Mouse (Mus musculus): ENCODE data around the gene Fam83e. TPM values are rescaled to one million over a fixed set of nuclear protein-coding genes. Genes with fewer than 3 reads are reported as not detected.

Gene Fam83e
- polyA plus RNA-seq, 1 experiment from 2014 or later: 0.80 TPM

- 71% methylated on average over 13 of the region's 13 CpGs for WGBS
- peaks cover 11% of the 10 kb centered on the region for H3K36me3 ChIP-seq (ENCODE audit: control insufficient read depth, insufficient read depth, low read length)
- no peak overlapping the region for H3K4me2 ChIP-seq (replicated peaks; ENCODE audit: low read depth, low read length)
- H3K4me1 ChIP-seq (replicated peaks; ENCODE audit: control insufficient read depth, insufficient read depth, low read length): peaks cover 6% of the 10 kb centered on the region
- H3K27me3 ChIP-seq (ENCODE audit: control insufficient read depth, insufficient read depth, low read length): no peaks in the 10 kb centered on the region
- H3K9ac ChIP-seq (ENCODE audit: low read depth, low read length): no peak overlapping the region
- ATAC-seq (ENCODE audit: low FRiP score) (no peak), DNase-seq (ENCODE audit: low spot score) (no peak)
- no peaks in the 10 kb centered on the region for H3K9me3 ChIP-seq (ENCODE audit: control insufficient read depth, low read length)
- no peak overlapping the region for H3K4me3 ChIP-seq (ENCODE audit: low read depth, low read length)
- no peak overlapping the region for H3K27ac ChIP-seq (ENCODE audit: low read depth, low read length)
Observed at GRCm38 (mm10) chr7:45721642-45722347, 783 bp downstream of the Fam83e start.

GRCm38 (mm10) chr7:45722348-45722713 is 1.3 kb downstream of the Fam83e start:
- Histone ChIP-seq H3K4me2 (replicated peaks; ENCODE audit: low read depth, low read length) (no peak overlapping the region), H3K4me3 (ENCODE audit: low read depth, low read length) (no peak overlapping the region), H3K27ac (ENCODE audit: low read depth, low read length) (no peak overlapping the region), H3K36me3 (ENCODE audit: control insufficient read depth, insufficient read depth, low read length) (peaks cover 11% of the 10 kb centered on the region), H3K9ac (ENCODE audit: low read depth, low read length) (no peak overlapping the region), H3K9me3 (ENCODE audit: control insufficient read depth, low read length) (no peaks in the 10 kb centered on the region), H3K4me1 (replicated peaks; ENCODE audit: control insufficient read depth, insufficient read depth, low read length) (peaks cover 6% of the 10 kb centered on the region), H3K27me3 (ENCODE audit: control insufficient read depth, insufficient read depth, low read length) (no peaks in the 10 kb centered on the region)
- DNase-seq (ENCODE audit: low spot score) (no peak), ATAC-seq (ENCODE audit: low FRiP score) (no peak)
- WGBS: 79% methylated on average over 13 of the region's 13 CpGs

- Histone ChIP-seq H3K36me3 (ENCODE audit: control insufficient read depth, insufficient read depth, low read length) (peaks cover 11% of the 10 kb centered on the region), H3K27me3 (ENCODE audit: control insufficient read depth, insufficient read depth, low read length) (no peaks in the 10 kb centered on the region), H3K4me1 (replicated peaks; ENCODE audit: control insufficient read depth, insufficient read depth, low read length) (peaks cover 6% of the 10 kb centered on the region), H3K4me2 (replicated peaks; ENCODE audit: low read depth, low read length) (no peak overlapping the region), H3K9me3 (ENCODE audit: control insufficient read depth, low read length) (no peaks in the 10 kb centered on the region), H3K4me3 (ENCODE audit: low read depth, low read length) (no peak overlapping the region), H3K9ac (ENCODE audit: low read depth, low read length) (no peak overlapping the region), H3K27ac (ENCODE audit: low read depth, low read length) (no peak overlapping the region)
- 95% methylated on average over 4 of the region's 4 CpGs for WGBS
- DNase-seq (ENCODE audit: low spot score) (no peak), ATAC-seq (ENCODE audit: low FRiP score) (no peak)
Observed at GRCm38 (mm10) chr7:45723301-45723700, 2.3 kb downstream of the Fam83e start.

- ATAC-seq (ENCODE audit: low FRiP score): no peak
- H3K4me3 ChIP-seq (ENCODE audit: low read depth, low read length): no peak overlapping the region
- H3K36me3 ChIP-seq (ENCODE audit: control insufficient read depth, insufficient read depth, low read length): peaks cover 13% of the 10 kb centered on the region
- no peak for DNase-seq (ENCODE audit: low spot score)
- H3K4me2 ChIP-seq (replicated peaks; ENCODE audit: low read depth, low read length): no peak overlapping the region
- no peaks in the 10 kb centered on the region for H3K27me3 ChIP-seq (ENCODE audit: control insufficient read depth, insufficient read depth, low read length)
- WGBS: 95% methylated on average over 14 of the region's 14 CpGs
- no peaks in the 10 kb centered on the region for H3K9me3 ChIP-seq (ENCODE audit: control insufficient read depth, low read length)
- no peak overlapping the region for H3K9ac ChIP-seq (ENCODE audit: low read depth, low read length)
- no peak overlapping the region for H3K27ac ChIP-seq (ENCODE audit: low read depth, low read length)
- H3K4me1 ChIP-seq (replicated peaks; ENCODE audit: control insufficient read depth, insufficient read depth, low read length): peaks cover 4% of the 10 kb centered on the region
Observed at GRCm38 (mm10) chr7:45723781-45724180, 2.8 kb downstream of the Fam83e start.

GRCm38 (mm10) chr7:45725151-45725550 is 4.1 kb downstream of the Fam83e start:
- H3K36me3 ChIP-seq (ENCODE audit: control insufficient read depth, insufficient read depth, low read length): peaks cover 10% of the 10 kb centered on the region
- H3K4me3 ChIP-seq (ENCODE audit: low read depth, low read length): no peak overlapping the region
- H3K9ac ChIP-seq (ENCODE audit: low read depth, low read length): no peak overlapping the region
- no peaks in the 10 kb centered on the region for H3K4me1 ChIP-seq (replicated peaks; ENCODE audit: control insufficient read depth, insufficient read depth, low read length)
- no peak for DNase-seq (ENCODE audit: low spot score)
- H3K27ac ChIP-seq (ENCODE audit: low read depth, low read length): no peak overlapping the region
- H3K4me2 ChIP-seq (replicated peaks; ENCODE audit: low read depth, low read length): no peak overlapping the region
- no peak for ATAC-seq (ENCODE audit: low FRiP score)
- no peaks in the 10 kb centered on the region for H3K27me3 ChIP-seq (ENCODE audit: control insufficient read depth, insufficient read depth, low read length)
- H3K9me3 ChIP-seq (ENCODE audit: control insufficient read depth, low read length): no peaks in the 10 kb centered on the region
- WGBS: 94% methylated on average over 9 of the region's 9 CpGs

GRCm38 (mm10) chr7:45725713-45726112 is 4.7 kb downstream of the Fam83e start, which contains the start of gene Spaca4:
Gene Spaca4 (minus strand): TSS chr7:45725813.
- Histone ChIP-seq H3K9me3 (ENCODE audit: control insufficient read depth, low read length) (no peaks in the 10 kb centered on the region), H3K36me3 (ENCODE audit: control insufficient read depth, insufficient read depth, low read length) (peaks cover 10% of the 10 kb centered on the region), H3K27ac (ENCODE audit: low read depth, low read length) (no peak within 1 kb of the TSS), H3K27me3 (ENCODE audit: control insufficient read depth, insufficient read depth, low read length) (no peaks in the 10 kb centered on the region), H3K9ac (ENCODE audit: low read depth, low read length) (no peak within 1 kb of the TSS), H3K4me3 (ENCODE audit: low read depth, low read length) (no peak within 1 kb of the TSS), H3K4me1 (replicated peaks; ENCODE audit: control insufficient read depth, insufficient read depth, low read length) (no peaks in the 10 kb centered on the region), H3K4me2 (replicated peaks; ENCODE audit: low read depth, low read length) (no peak within 1 kb of the TSS)
- WGBS: 93% methylated on average over 11 of the region's 11 CpGs
- ATAC-seq (ENCODE audit: low FRiP score) (no peak), DNase-seq (ENCODE audit: low spot score) (no peak)

GRCm38 (mm10) chr7:45726419-45726818 is 5.4 kb downstream of the Fam83e start:
- WGBS: 90% methylated on average over 10 of the region's 10 CpGs
- DNase-seq (ENCODE audit: low spot score): no peak
- peaks cover 8% of the 10 kb centered on the region for H3K36me3 ChIP-seq (ENCODE audit: control insufficient read depth, insufficient read depth, low read length)
- no peak overlapping the region for H3K9ac ChIP-seq (ENCODE audit: low read depth, low read length)
- H3K27ac ChIP-seq (ENCODE audit: low read depth, low read length): no peak overlapping the region
- H3K4me1 ChIP-seq (replicated peaks; ENCODE audit: control insufficient read depth, insufficient read depth, low read length): no peaks in the 10 kb centered on the region
- H3K4me2 ChIP-seq (replicated peaks; ENCODE audit: low read depth, low read length): no peak overlapping the region
- ATAC-seq (ENCODE audit: low FRiP score): no peak
- no peaks in the 10 kb centered on the region for H3K27me3 ChIP-seq (ENCODE audit: control insufficient read depth, insufficient read depth, low read length)
- no peak overlapping the region for H3K4me3 ChIP-seq (ENCODE audit: low read depth, low read length)
- H3K9me3 ChIP-seq (ENCODE audit: control insufficient read depth, low read length): no peaks in the 10 kb centered on the region

GRCm38 (mm10) chr7:45727625-45728024 is 6.6 kb downstream of the Fam83e start:
- DNase-seq (ENCODE audit: low spot score) (no peak), ATAC-seq (ENCODE audit: low FRiP score) (no peak)
- H3K9me3 ChIP-seq (ENCODE audit: control insufficient read depth, low read length): no peaks in the 10 kb centered on the region
- no peak overlapping the region for H3K4me3 ChIP-seq (ENCODE audit: low read depth, low read length)
- no peaks in the 10 kb centered on the region for H3K4me1 ChIP-seq (replicated peaks; ENCODE audit: control insufficient read depth, insufficient read depth, low read length)
- H3K27me3 ChIP-seq (ENCODE audit: control insufficient read depth, insufficient read depth, low read length): no peaks in the 10 kb centered on the region
- H3K27ac ChIP-seq (ENCODE audit: low read depth, low read length): no peak overlapping the region
- H3K4me2 ChIP-seq (replicated peaks; ENCODE audit: low read depth, low read length): no peak overlapping the region
- 73% methylated on average over 3 of the region's 3 CpGs for WGBS
- H3K36me3 ChIP-seq (ENCODE audit: control insufficient read depth, insufficient read depth, low read length): peaks cover 6% of the 10 kb centered on the region
- H3K9ac ChIP-seq (ENCODE audit: low read depth, low read length): no peak overlapping the region

GRCm38 (mm10) chr7:45730727-45731431 is 9.9 kb downstream of the Fam83e start:
- H3K27ac ChIP-seq (ENCODE audit: low read depth, low read length): no peak overlapping the region
- 20% methylated on average over 16 of the region's 16 CpGs for WGBS

More at GRCm38 (mm10) chr7:45730727-45731431, 9.9 kb downstream of the Fam83e start:
- no peaks in the 10 kb centered on the region for H3K9me3 ChIP-seq (ENCODE audit: control insufficient read depth, low read length)
- ATAC-seq (ENCODE audit: low FRiP score) (no peak), DNase-seq (ENCODE audit: low spot score) (peak; percentile 72)
- no peaks in the 10 kb centered on the region for H3K27me3 ChIP-seq (ENCODE audit: control insufficient read depth, insufficient read depth, low read length)
- H3K36me3 ChIP-seq (ENCODE audit: control insufficient read depth, insufficient read depth, low read length): peaks cover 3% of the 10 kb centered on the region; the same call in 1 of the 2 replicates
- H3K4me3 ChIP-seq (ENCODE audit: low read depth, low read length): no peak overlapping the region
- no peak overlapping the region for H3K9ac ChIP-seq (ENCODE audit: low read depth, low read length)
- H3K4me2 ChIP-seq (replicated peaks; ENCODE audit: low read depth, low read length): no peak overlapping the region
- no peaks in the 10 kb centered on the region for H3K4me1 ChIP-seq (replicated peaks; ENCODE audit: control insufficient read depth, insufficient read depth, low read length)

Measured in hindbrain, embryonic 11.5 days (tissue).